Mouse (Mus musculus) megakaryocyte, embryonic 14.5 days (primary cell): ENCODE data around the gene Cstad.

ENCODE experiments used
- FLI1 ChIP-seq: IDR thresholded peaks from 2 replicates; pipeline ENCODE4 v1.6.1; 2012; ENCODE audit warnings: low read length, inconsistent platforms, mixed read lengths
- GATA1 ChIP-seq: IDR thresholded peaks from 3 replicates; pipeline ENCODE4 v1.6.1; 2012; ENCODE audit warnings: mixed read lengths, low read length, inconsistent platforms, borderline replicate concordance

DNA sequence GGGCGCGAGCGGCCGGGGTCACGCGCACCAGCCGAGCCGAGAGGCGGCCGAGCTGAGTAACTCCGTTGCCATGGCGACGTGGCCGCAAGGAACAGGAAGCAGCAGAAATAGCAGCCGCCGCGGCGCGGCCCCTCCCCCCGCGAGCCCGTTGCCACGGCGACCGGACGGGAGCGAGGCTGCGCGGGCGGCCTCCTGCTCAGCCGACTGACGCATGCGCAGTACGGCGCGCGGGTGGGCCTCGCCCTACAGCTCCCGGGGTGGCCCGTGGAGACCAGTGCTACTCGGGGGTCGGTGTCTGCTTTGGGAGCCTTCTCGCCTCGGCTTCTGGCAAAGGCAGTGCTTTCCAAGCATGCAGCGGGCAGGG, 63.6 kb downstream of the Cstad start:
- TF ChIP-seq GATA1 (no peak), FLI1 (no peak)
